Mouse (Mus musculus) right cerebral cortex, postnatal 4 days (tissue): Measurements from ENCODE around the gene Sctr.

Source experiments
- DNase-seq: peaks from one replicate; pipeline ENCODE4 v3.0.0-alpha.2; 2022

The Sctr gene

DNA sequence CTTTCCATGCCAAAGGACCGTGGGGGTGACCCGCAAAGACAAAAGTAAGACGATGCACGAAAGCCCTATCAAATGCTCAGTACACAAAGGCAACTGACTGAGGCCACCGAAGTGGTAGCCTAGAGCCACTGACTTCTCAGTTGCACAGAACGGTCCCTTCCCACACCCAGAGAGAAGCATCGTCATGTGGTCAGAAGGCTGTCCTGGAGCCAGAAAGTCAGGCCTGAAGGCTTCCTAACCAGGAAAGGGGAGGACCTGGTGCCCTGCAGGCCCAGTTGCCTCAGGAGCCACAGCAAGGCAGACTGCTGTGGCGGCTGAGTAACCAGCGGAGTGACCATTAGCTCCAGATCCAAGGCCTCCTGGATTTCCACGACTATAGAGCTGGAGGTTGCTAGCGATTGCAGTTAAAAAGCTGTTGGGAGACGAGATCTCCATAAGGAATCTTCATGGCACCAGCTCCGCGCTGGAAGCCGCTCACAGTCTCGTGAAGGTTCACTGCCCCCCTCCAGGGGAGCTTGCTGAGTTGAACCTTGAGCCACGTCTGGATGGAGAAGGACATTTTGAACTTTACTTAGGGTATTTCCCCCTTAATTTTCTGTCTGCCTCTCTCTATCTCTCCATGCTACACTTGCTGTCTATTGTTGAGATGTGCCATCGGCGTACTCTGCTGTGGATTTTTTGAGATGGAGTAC lies 103.2 kb downstream of the Sctr start:
- no peak for DNase-seq

DNA sequence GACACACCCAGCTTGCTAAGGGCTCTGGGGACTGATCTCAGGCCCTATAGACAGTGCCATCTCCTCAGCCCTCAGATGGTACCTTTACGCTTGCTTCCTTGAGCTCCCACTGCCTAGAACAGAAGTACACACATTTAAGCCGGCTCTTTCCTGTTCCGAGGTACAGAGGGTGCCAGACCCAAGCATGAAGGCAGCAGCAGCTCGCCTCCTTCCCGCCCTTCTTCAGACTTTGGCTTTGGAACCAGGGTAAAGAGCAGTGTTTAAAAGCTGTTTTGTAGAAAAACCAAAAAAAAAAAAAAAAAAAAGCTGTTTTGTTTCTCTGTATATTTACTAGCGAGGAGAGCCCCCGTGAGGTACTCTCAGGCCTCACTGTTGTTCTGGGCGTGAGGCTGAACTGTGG lies 105.1 kb downstream of the Sctr start:
- no peak for DNase-seq

DNA sequence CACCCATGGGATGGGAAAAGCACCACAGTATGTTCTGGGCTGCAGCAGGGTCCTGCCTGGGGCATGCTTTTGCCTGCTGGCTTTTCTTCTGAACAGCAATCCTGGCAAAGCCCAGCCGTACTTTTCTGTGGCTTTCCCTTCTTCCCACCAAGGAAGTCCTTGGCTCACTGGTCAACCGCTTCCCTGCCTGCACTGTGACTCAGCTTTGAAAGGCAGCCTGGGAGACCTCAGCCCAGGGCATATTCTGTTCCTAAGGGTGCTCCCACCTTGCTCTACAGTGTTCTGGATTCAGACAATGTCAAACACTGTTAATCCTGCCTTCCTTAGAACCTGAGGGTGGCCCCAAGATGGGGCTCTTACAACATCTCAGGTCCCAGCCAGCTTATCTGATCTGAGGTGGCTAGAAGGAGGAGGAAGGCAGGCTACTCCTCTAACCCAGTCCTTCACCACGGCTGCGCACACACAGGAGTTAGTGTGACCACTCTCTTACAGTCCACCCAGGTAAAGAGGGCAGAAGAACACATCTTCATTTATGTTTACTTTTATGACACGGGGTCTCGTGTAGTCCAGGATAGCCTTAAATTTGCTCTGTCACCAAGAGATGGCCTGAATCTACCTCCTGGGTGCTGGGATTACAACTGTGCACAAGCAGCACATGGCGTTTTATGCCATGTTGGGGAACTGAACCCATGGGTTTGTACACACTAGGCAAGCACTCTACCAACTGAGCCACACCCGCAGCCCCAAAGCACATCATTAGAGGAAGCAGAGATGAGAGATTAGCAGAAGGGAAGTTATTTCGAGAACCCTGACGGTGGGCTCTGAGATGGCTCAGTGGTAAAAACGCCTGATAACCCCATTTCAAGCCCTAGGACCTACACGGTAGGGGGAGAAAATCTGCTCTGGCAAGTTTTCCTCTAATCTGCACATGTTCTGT lies 105.8 kb downstream of the Sctr start:
- no peak for DNase-seq
